Mouse (Mus musculus) heart, postnatal 14 days (tissue): ENCODE results near the gene Runx2. TPM values are rescaled to one million over a fixed set of nuclear protein-coding genes. Genes with fewer than 3 reads are reported as not detected.

Source experiments
- DNase-seq, 2 experiments: peaks; one replicate each; pipeline ENCODE4 v3.0.0; 2021 to 2022
- intact Hi-C: fragments of 180-260 bp; cut with DNase I; formaldehyde crosslinking; loops from one replicate; pipeline ENCODE4 v1.15.1; 2025
- total RNA-seq, 2 experiments: library from RNA; stranded (reverse); gene quantifications; 2 replicates each; pipeline ENCODE4 v1.2.3; 2021

Gene Runx2
- total RNA-seq, 2 experiments from 2014 or later, result 0.45 to 0.71 TPM

- no peak for DNase-seq
- intact Hi-C loops, result no loop called here
Measured at GRCm38 (mm10) chr17:44557199-44558111, 257.1 kb downstream of the Runx2 start.

- no peak for DNase-seq
- intact Hi-C loops, result no loop called here
Measured at GRCm38 (mm10) chr17:44554941-44555340, 259.7 kb downstream of the Runx2 start.

- DNase-seq, result no peak
- intact Hi-C loops, result no loop called here
Measured at GRCm38 (mm10) chr17:44549551-44549950, 265.0 kb downstream of the Runx2 start.

- no peak for DNase-seq
- intact Hi-C loops, result no loop called here
Measured at GRCm38 (mm10) chr17:44547922-44548321, 266.7 kb downstream of the Runx2 start.

GRCm38 (mm10) chr17:44546801-44547200, 267.8 kb downstream of the Runx2 start:
- intact Hi-C loops, result no loop called here
- DNase-seq, result no peak

- intact Hi-C loops, result no loop called here
- DNase-seq, result no peak
Measured at GRCm38 (mm10) chr17:44545141-44545813, 269.3 kb downstream of the Runx2 start.

GRCm38 (mm10) chr17:44542706-44543105, 271.9 kb downstream of the Runx2 start:
- no peak for DNase-seq

GRCm38 (mm10) chr17:44540699-44541098, 273.9 kb downstream of the Runx2 start:
- intact Hi-C loops, result no loop called here
- DNase-seq, result no peak

More at GRCm38 (mm10) chr17:44542706-44543105, 271.9 kb downstream of the Runx2 start:
- intact Hi-C loops, result no loop called here

- intact Hi-C loops, result no loop called here
- no peak for DNase-seq
Measured at GRCm38 (mm10) chr17:44538921-44539320, 275.7 kb downstream of the Runx2 start.

- DNase-seq, result no peak
- intact Hi-C loops, result no loop called here
Measured at GRCm38 (mm10) chr17:44530000-44530399, 284.6 kb downstream of the Runx2 start.

GRCm38 (mm10) chr17:44528617-44529016, 286.0 kb downstream of the Runx2 start:
- DNase-seq, result no peak
- intact Hi-C loops, result no loop called here

GRCm38 (mm10) chr17:44524146-44524545, 290.5 kb downstream of the Runx2 start:
- intact Hi-C loops, result no loop called here
- no peak for DNase-seq

- DNase-seq, result peak; percentile 10 to 41
- intact Hi-C loops, result no loop called here
Measured at GRCm38 (mm10) chr17:44522906-44523305, 291.7 kb downstream of the Runx2 start.

- intact Hi-C loops, result no loop called here
- no peak for DNase-seq
Measured at GRCm38 (mm10) chr17:44520122-44521075, 294.2 kb downstream of the Runx2 start.

- DNase-seq, result no peak
- intact Hi-C loops, result no loop called here
Measured at GRCm38 (mm10) chr17:44519356-44519755, 295.2 kb downstream of the Runx2 start.

GRCm38 (mm10) chr17:44518156-44518555, 296.4 kb downstream of the Runx2 start:
- no peak for DNase-seq
- intact Hi-C loops, result no loop called here

GRCm38 (mm10) chr17:44508198-44508715, 306.3 kb downstream of the Runx2 start:
- intact Hi-C loops, result no loop called here
- no peak for DNase-seq

GRCm38 (mm10) chr17:44507741-44508140, 306.9 kb downstream of the Runx2 start:
- intact Hi-C loops, result no loop called here
- no peak for DNase-seq

- DNase-seq, result no peak
- intact Hi-C loops, result no loop called here
Measured at GRCm38 (mm10) chr17:44506524-44506923, 308.1 kb downstream of the Runx2 start.

GRCm38 (mm10) chr17:44504794-44505317, 309.7 kb downstream of the Runx2 start:
- intact Hi-C loops, result no loop called here
- no peak for DNase-seq
